Comparison of ENCODE assay signal across 20 mouse cellular contexts in genomic region chr2:122720564-122720963, GRCm38 (mm10). TPM values are rescaled to one million over a fixed set of nuclear protein-coding genes. Genes with fewer than 3 reads are reported as not detected.
A peak's percentile ranks its signal among the peaks of the same experiment; 100 is the strongest.
DNase-seq lines count a peak whose midpoint lies in the region; ATAC-seq lines count a peak whose summit lies in the region.
"Had no signal": no experiment of that assay in that cellular context is flagged by ENCODE, and none has a peak within 500 bp of the region (broad histone marks: within the 10 kb centered on the region; RNA-seq: fewer than 3 reads in every experiment).

No protein-coding gene starts in this region.

- DNase-seq in brain, adult 2 months (ENCODE audit: low read depth, low spot score) = peak; percentile 70
- peak; percentile 55 for DNase-seq in fat pad, adult 2 months (ENCODE audit: extremely low read depth, low read depth, low spot score)
- peak; percentile 61 for DNase-seq in thymus, postnatal 25 days
- no peak for DNase-seq in B cell, adult 2 months
- no peak for DNase-seq in cerebellum, adult 9-10 months
- DNase-seq in layer of hippocampus, adult 9-11 months = no peak
- DNase-seq: adrenal gland, adult 8-10 months; cerebellum, adult 2 months; forebrain, postnatal 0 days; gastrocnemius, adult 2 months; heart, adult 18-20 months; kidney, adult 11 months; left cerebral cortex, postnatal 4 days; lung, embryonic 14.5 days; retina, postnatal 1 day; right cerebral cortex, postnatal 25 days had no signal

- ATAC-seq in megakaryocyte progenitor cell, adult 5-6 weeks (replicated peaks; ENCODE audit: poor library complexity) = peak; percentile 44
- ATAC-seq: activated CD4-positive, CD25-positive, alpha-beta regulatory T cell, adult 4 months; forebrain, postnatal 0 days; hindbrain, embryonic 16.5 days; midbrain, embryonic 15.5 days had no signal

RNA-seq across cellular contexts. Expression of gene Bloc1s6, which starts 17.7 kb away (rescaled TPM):
- 15.5 and 18.9 TPM in 2 replicates for total RNA-seq in megakaryocyte progenitor cell, adult 5-6 weeks (2015)
- 18.8 and 28.1 TPM in 2 replicates for total RNA-seq in megakaryocyte progenitor cell, adult 5-6 weeks (2017)

RNA-seq across cellular contexts. Expression of gene Slc30a4, which starts 18.1 kb away (rescaled TPM):
- 1.8 and 2.1 TPM in 2 replicates for total RNA-seq in megakaryocyte progenitor cell, adult 5-6 weeks (2015)
- 2.5 and 2.7 TPM in 2 replicates for total RNA-seq in megakaryocyte progenitor cell, adult 5-6 weeks (2017)

RNA-seq across cellular contexts. Expression of gene Sqor, which starts 44.5 kb away (rescaled TPM):
- 29.5 and 34.6 TPM in 2 replicates for total RNA-seq in megakaryocyte progenitor cell, adult 5-6 weeks (2015)
- total RNA-seq in megakaryocyte progenitor cell, adult 5-6 weeks (2017) = 35.5 and 41.0 TPM in 2 replicates

Comparison
In these comparisons a context has a peak if more than half of its experiments do, and no peak if none do; other contexts are left out.
1. DNase-seq: peak in brain, adult 2 months (single experiment), fat pad, adult 2 months (single experiment) and thymus, postnatal 25 days (single experiment); none in B cell, adult 2 months (0 of 2), cerebellum, adult 9-10 months (single experiment) and layer of hippocampus, adult 9-11 months (single experiment).